Comparison of ENCODE assay signal across 12 mouse cellular contexts in genomic region chr2:166398774-166399139, GRCm38 (mm10).
DNase-seq lines count a peak whose midpoint lies in the region; ATAC-seq and TF ChIP-seq lines count a peak whose summit lies in the region.
"Had no signal": no experiment of that assay in that cellular context is flagged by ENCODE, and none has a peak within 500 bp of the region (broad histone marks: within the 10 kb centered on the region; RNA-seq: fewer than 3 reads in every experiment).

No protein-coding gene starts in this region.

- H3K27ac ChIP-seq in heart, embryonic 11.5 days (ENCODE audit: low read depth, low read length): peak overlapping the region; percentile 97
- H3K27ac ChIP-seq in kidney, embryonic 15.5 days: peak overlapping the region; percentile 89
- peak overlapping the region; percentile 85 for H3K27ac ChIP-seq in limb, embryonic 10.5 days

- POLR2A ChIA-PET in Patski (lab: Charles Lee): interaction anchor here (0.5 kb wide), 1 partner anchor 140 kb away, joined by 4 read pairs; no protein-coding TSS in a partner anchor

- no peaks in the 10 kb centered on the region for H3K9me3 ChIP-seq in heart, embryonic 11.5 days (replicated peaks; ENCODE audit: control insufficient read depth, low read length)
- no peaks in the 10 kb centered on the region for H3K9me3 ChIP-seq in kidney, embryonic 15.5 days (replicated peaks)
- no peaks in the 10 kb centered on the region for H3K9me3 ChIP-seq in limb, embryonic 10.5 days (replicated peaks)
- H3K9me3 ChIP-seq: lung, embryonic 15.5 days had no signal

- CTCF ChIA-PET in Patski (lab: Charles Lee): interaction anchor here (1.5 kb wide), 1 partner anchor 34 kb away, joined by 5 read pairs; no protein-coding TSS in a partner anchor

- no peak for ATAC-seq in heart, embryonic 11.5 days (replicated peaks; ENCODE audit: insufficient number of reproducible peaks, low FRiP score, low TSS enrichment)
- ATAC-seq in kidney, embryonic 15.5 days (replicated peaks; ENCODE audit: low FRiP score): peak; percentile 74
- ATAC-seq in Patski: peak; percentile 60

- DNase-seq in heart, postnatal 36 days: no peak
- DNase-seq in kidney, postnatal 4 days: no peak
- no peak for DNase-seq in Patski (ENCODE audit: low read depth, low spot score)
- DNase-seq in limb, embryonic 10.5 days (ENCODE audit: low spot score): no peak
- DNase-seq in layer of hippocampus, adult 9-11 months: no peak
- no peak for DNase-seq in urinary bladder, adult 18-20 months (ENCODE audit: low spot score in 2 of 2)
- DNase-seq: cerebellum, adult 9-10 months; layer of hippocampus, postnatal 36 days; midbrain, embryonic 14.5 days had no signal

- peak overlapping the region; percentile 68 for H3K9ac ChIP-seq in heart, embryonic 11.5 days (ENCODE audit: low read depth, low read length)
- no peak overlapping the region for H3K9ac ChIP-seq in kidney, embryonic 15.5 days
- H3K9ac ChIP-seq: lung, embryonic 15.5 days had no signal

- H3K27me3 ChIP-seq in heart, embryonic 11.5 days (ENCODE audit: control insufficient read depth, insufficient read depth, low read length): no peaks in the 10 kb centered on the region
- H3K27me3 ChIP-seq in kidney, embryonic 15.5 days: peaks cover 2% of the 10 kb centered on the region
- H3K27me3 ChIP-seq in Patski: no peaks in the 10 kb centered on the region
- H3K27me3 ChIP-seq in limb, embryonic 10.5 days (ENCODE audit: low read depth, poor library complexity, severe bottlenecking): no peaks in the 10 kb centered on the region; the same call in 1 of the 2 replicates
- H3K27me3 ChIP-seq: lung, embryonic 15.5 days had no signal

- WGBS in heart, embryonic 11.5 days (ENCODE audit: insufficient replicate concordance): 46% methylated on average over 5 of the region's 5 CpGs
- 38% methylated on average over 5 of the region's 5 CpGs for WGBS in kidney, embryonic 15.5 days
- WGBS in limb, embryonic 10.5 days: 53% methylated on average over 5 of the region's 5 CpGs

- no peaks in the 10 kb centered on the region for H3K36me3 ChIP-seq in heart, embryonic 11.5 days (ENCODE audit: control insufficient read depth, insufficient read depth, low read length)
- no peaks in the 10 kb centered on the region for H3K36me3 ChIP-seq in kidney, embryonic 15.5 days
- H3K36me3 ChIP-seq in limb, embryonic 10.5 days: no peaks in the 10 kb centered on the region
- H3K36me3 ChIP-seq: lung, embryonic 15.5 days had no signal

- no peak overlapping the region for H3K4me3 ChIP-seq in heart, embryonic 11.5 days (ENCODE audit: low read depth, low read length)
- no peak overlapping the region for H3K4me3 ChIP-seq in kidney, embryonic 15.5 days (replicated peaks)
- H3K4me3 ChIP-seq in limb, embryonic 10.5 days: no peak overlapping the region
- H3K4me3 ChIP-seq: lung, embryonic 15.5 days had no signal

- TF ChIP-seq CTCF in Patski (IDR thresholded peaks at IDR 0.05): no peak

- H3K4me2 ChIP-seq in heart, embryonic 11.5 days: no peak overlapping the region
- H3K4me2 ChIP-seq in kidney, embryonic 15.5 days: no peak overlapping the region
- H3K4me2 ChIP-seq: lung, embryonic 15.5 days had no signal

- H3K4me1 ChIP-seq in heart, embryonic 11.5 days (ENCODE audit: control insufficient read depth, insufficient read depth, low read length): peaks cover 32% of the 10 kb centered on the region
- H3K4me1 ChIP-seq in kidney, embryonic 15.5 days: peaks cover 59% of the 10 kb centered on the region
- H3K4me1 ChIP-seq in limb, embryonic 10.5 days: peaks cover 62% of the 10 kb centered on the region

- in situ Hi-C loops in Patski (cut with MboI; ENCODE audit: low pct_unique_long_range_greater_than_20kb): no loop called here

- intact Hi-C loops in heart, postnatal 36 days (cut with DNase I): no loop called here
